Mouse (Mus musculus) heart, embryonic 10.5 days (tissue): ENCODE data around the gene Tmx2. TPM values are rescaled to one million over a fixed set of nuclear protein-coding genes. Genes with fewer than 3 reads are reported as not detected.
A peak's percentile ranks its signal among the peaks of the same experiment; 100 is the strongest.

Experiments used
- DNase-seq: peaks from one replicate; pipeline ENCODE4 v3.0.0-alpha.2; 2017; ENCODE audit warnings: low spot score
- H3K27ac ChIP-seq: fragments of 300-500 bp; sonication (generic); 2 replicates; pipeline ENCODE4 v1.5.1; 2016; ENCODE audit warnings: mild to moderate bottlenecking
- H3K27me3 ChIP-seq: fragments of 300-500 bp; sonication (generic); 2 replicates; pipeline ENCODE4 v1.6.1; 2016; ENCODE audit warnings: mild to moderate bottlenecking; ENCODE audit not compliant: poor library complexity, insufficient read depth, severe bottlenecking
- H3K36me3 ChIP-seq: fragments of 300-500 bp; sonication (generic); 2 replicates; pipeline ENCODE4 v1.6.1; 2016; ENCODE audit warnings: mild to moderate bottlenecking, moderate library complexity
- H3K4me1 ChIP-seq: fragments of 300-500 bp; sonication (generic); 2 replicates; pipeline ENCODE4 v1.6.1; 2016; ENCODE audit warnings: mild to moderate bottlenecking
- H3K4me3 ChIP-seq: fragments of 300-500 bp; sonication (generic); 2 replicates; pipeline ENCODE4 v1.5.1; 2016; ENCODE audit warnings: mild to moderate bottlenecking, moderate library complexity
- H3K9me3 ChIP-seq: fragments of 300-500 bp; sonication (generic); 2 replicates; pipeline ENCODE4 v1.6.1; 2016; ENCODE audit warnings: mild to moderate bottlenecking, moderate library complexity
- WGBS: fragments of 180-500 bp; shearing (Covaris S2); methylation state at CpG from one replicate; pipeline ENCODE4 v1.1.7; 2016; 5-methylcytosine and 5-hydroxymethylcytosine counted together
- polyA plus RNA-seq: library from polyadenylated mRNA; unstranded; fragments of >200 nt; fragmentation: Nextera tagmentation; extraction: Ambion mirVana; gene quantifications from 2 replicates; pipeline ENCODE4 v1.2.1, GENCODE M21; 2016

Gene Tmx2
- polyA plus RNA-seq, 1 experiment from 2014 or later, result 172 TPM

DNA sequence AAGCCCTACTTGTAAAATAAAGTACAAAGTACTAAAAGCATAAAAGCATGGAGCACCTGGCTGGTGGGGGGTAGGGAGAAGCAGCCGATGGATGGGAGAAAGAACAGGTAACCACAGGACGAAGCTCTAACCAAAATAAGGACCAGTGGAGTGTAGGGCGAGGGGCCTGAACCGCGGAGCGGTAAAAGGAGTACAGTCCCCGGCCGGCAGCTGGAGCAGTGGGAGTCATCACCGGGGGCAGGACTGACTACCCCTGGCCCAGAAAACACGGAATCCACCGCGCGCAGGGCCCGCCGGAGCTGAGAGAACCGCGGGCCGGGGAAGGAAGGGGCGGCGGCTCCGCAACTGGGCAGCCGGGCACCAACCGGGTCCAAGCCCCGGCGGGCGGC, 35.5 kb upstream of the Tmx2 start:
- Histone ChIP-seq H3K9me3 (no peaks in the 10 kb centered on the region), H3K4me1 (peaks cover 15% of the 10 kb centered on the region), H3K36me3 (peaks cover 16% of the 10 kb centered on the region), H3K27ac (peak overlapping the region; percentile 97), H3K4me3 (peak overlapping the region; percentile 90), H3K27me3 (no peaks in the 10 kb centered on the region)
- peak; percentile 84 for DNase-seq
- WGBS, result 0% methylated on average over 25 of the region's 26 CpGs

DNA sequence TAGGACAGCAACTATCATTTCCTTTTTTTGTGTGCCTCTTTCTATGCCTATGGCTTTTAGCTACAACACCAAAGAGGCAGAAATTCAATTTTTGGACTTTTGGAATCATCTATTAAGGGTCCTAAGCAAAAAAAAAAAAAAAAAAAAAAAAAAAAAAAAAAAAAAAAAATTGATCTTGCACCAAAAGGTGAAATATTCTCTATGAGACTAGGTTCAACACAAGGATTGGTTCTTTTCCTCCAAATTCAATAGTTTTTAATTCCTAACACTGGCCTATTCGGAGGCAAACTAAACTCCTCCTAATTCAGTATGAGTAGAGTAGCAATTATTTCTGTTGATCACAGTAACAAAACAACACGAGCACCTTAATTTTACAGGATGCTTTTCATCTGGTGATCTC, 33.0 kb upstream of the Tmx2 start:
- Histone ChIP-seq H3K27me3 (no peaks in the 10 kb centered on the region), H3K9me3 (no peaks in the 10 kb centered on the region), H3K36me3 (peaks cover 38% of the 10 kb centered on the region), H3K4me3 (no peak overlapping the region), H3K4me1 (peaks cover 12% of the 10 kb centered on the region), H3K27ac (no peak overlapping the region)
- WGBS, result 91% methylated on average over 2 of the region's 2 CpGs
- no peak for DNase-seq

DNA sequence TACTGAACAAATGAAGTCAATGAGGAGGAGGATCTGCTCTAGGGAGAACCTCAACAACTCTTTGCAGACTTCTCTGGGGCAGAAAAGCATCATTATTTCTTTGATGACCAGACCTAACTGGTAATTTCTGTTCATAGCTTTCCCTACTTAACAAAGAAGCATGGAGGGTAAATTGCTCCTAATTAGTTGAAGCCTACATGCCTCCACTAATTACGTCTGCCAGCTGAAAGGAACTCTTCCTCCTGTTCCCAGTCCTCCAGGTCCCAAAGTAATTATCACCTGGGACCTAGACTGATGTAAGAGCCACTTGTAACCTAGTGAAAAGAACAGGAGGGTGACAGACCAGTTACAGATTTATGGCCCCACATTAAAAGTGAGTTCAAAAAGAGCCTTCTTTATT, 28.6 kb upstream of the Tmx2 start:
- Histone ChIP-seq H3K4me3 (no peak overlapping the region), H3K36me3 (peaks cover 64% of the 10 kb centered on the region), H3K27ac (no peak overlapping the region), H3K27me3 (no peaks in the 10 kb centered on the region), H3K4me1 (no peaks in the 10 kb centered on the region), H3K9me3 (no peaks in the 10 kb centered on the region)
- 60% methylated on average over 1 of the region's 1 CpGs for WGBS
- no peak for DNase-seq

DNA sequence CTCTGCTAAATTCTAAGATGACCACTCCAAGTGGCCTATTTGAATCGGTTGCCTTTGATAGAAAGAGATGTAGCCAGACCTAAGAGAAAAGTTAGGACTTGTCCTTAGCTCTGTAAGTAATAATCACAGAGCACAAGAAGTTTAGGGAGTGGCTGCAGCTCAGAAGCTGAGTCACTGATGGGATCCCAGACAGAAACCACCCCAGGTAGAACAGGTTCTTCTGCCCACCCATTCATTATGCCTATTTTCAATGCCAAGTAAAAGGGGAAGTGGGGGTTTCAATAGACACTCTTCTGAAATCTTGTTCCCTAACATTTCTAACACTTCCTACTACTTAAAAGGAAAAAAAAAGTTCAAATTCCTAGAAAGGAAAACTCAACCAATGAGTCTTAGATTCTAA, 26.4 kb upstream of the Tmx2 start:
- Histone ChIP-seq H3K4me3 (no peak overlapping the region), H3K27me3 (no peaks in the 10 kb centered on the region), H3K4me1 (no peaks in the 10 kb centered on the region), H3K36me3 (peaks cover 74% of the 10 kb centered on the region), H3K27ac (no peak overlapping the region), H3K9me3 (no peaks in the 10 kb centered on the region)
- DNase-seq, result no peak
- 95% methylated on average over 1 of the region's 1 CpGs for WGBS

DNA sequence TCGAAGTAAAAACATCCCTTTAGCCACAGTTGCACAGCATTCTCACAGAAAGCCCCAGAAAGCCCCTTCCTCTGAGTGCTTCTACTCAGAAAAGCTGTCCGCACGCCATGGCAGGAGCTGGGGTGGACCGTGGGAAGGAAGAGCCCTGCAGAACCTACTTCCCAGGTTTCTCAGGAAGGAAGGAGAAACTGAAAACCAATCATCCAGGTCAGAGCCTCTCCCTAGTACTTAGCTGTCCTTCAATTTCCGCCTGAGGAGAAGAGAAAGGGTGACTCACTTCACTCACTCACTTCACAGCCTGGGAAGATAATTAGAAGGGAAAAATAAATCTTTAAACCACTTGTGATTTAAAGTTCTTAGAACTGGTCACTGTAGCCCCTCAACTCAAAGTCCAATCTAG, 25.4 kb upstream of the Tmx2 start:
- no peak for DNase-seq
- no peak overlapping the region for H3K4me3 ChIP-seq
- no peaks in the 10 kb centered on the region for H3K4me1 ChIP-seq
- no peaks in the 10 kb centered on the region for H3K27me3 ChIP-seq
- no peak overlapping the region for H3K27ac ChIP-seq
- peaks cover 72% of the 10 kb centered on the region for H3K36me3 ChIP-seq
- WGBS, result 65% methylated on average over 5 of the region's 5 CpGs
- H3K9me3 ChIP-seq, result no peaks in the 10 kb centered on the region

DNA sequence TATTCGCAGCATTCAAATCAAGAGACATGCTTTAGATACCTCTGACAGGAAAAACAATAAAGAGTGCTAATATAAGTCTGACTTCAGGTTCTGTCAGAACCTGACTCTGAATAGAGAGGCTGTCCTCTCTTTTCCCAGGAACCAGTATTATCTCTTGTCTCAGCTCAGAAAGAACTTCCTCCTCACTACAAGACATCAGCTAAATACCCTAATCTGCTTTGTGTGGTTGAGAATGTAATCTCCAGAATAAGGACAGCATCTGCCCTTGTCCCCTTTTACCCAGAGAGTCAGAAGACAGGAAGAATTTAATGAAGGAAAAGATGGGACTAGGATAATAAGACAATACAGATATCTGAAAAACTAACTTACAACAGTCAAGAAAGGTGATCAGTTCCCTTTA, 24.6 kb upstream of the Tmx2 start:
- H3K27me3 ChIP-seq, result no peaks in the 10 kb centered on the region
- peaks cover 71% of the 10 kb centered on the region for H3K36me3 ChIP-seq
- no peak overlapping the region for H3K27ac ChIP-seq
- no peaks in the 10 kb centered on the region for H3K9me3 ChIP-seq
- H3K4me1 ChIP-seq, result no peaks in the 10 kb centered on the region
- H3K4me3 ChIP-seq, result no peak overlapping the region
- 89% methylated on average over 1 of the region's 1 CpGs for WGBS
- DNase-seq, result no peak

DNA sequence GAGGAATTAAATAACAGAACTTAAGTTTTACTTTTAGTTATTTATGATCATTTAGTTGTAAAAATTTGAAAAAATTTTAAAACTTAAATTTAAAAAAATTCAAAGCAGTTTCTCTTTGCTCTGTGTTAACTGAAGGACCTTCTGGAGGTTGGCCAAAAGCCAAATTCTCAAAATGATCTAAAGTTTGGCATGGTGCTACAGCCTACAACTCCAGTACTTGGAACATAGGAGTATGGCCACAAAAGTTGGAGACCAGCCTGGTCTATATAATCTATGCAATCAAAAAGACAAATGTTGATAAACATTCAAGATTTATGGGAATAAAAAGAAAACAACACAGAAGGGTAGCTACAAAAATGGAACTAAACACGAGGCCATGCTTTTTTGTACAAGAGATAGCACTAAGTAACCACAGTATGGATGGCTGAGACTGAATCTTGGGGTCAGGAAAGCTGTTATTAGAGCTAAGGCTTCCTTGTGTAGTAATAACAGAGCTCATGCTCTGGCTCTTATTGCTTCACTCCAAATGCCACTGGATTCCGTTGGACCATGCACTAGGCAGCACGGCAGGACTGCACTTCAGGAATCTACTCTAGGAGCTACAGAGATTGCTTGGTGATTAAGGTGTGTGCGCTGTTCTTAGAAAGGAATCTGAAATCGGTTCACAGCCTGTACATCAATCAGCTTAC, 16.2 kb upstream of the Tmx2 start:
- no peaks in the 10 kb centered on the region for H3K4me1 ChIP-seq
- H3K27ac ChIP-seq, result no peak overlapping the region
- 89% methylated on average over 5 of the region's 5 CpGs for WGBS
- H3K36me3 ChIP-seq, result peaks cover 82% of the 10 kb centered on the region
- no peak overlapping the region for H3K4me3 ChIP-seq
- no peaks in the 10 kb centered on the region for H3K9me3 ChIP-seq
- no peaks in the 10 kb centered on the region for H3K27me3 ChIP-seq
- no peak for DNase-seq

DNA sequence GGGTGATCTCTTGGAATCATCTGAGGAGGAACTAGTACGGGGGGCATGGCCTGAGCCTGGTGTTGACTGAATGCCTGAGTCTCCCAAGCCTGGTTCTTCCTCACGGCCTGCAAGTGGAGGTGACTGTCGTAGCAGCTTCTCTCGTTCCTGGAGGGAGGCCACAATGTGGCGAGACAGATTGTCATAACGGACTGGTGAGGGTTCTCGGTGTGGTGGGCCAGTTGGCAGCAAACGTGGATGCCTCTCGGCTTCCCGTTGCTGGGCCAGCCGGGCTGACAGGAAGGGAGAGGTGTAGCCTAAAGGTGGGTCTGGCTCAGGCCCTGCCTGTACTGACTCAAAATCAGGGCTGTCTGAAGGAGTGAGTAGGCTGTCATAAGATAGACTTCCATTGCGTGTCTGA, 11.1 kb upstream of the Tmx2 start:
- WGBS, result 90% methylated on average over 12 of the region's 12 CpGs
- Histone ChIP-seq H3K9me3 (no peaks in the 10 kb centered on the region), H3K27ac (no peak overlapping the region), H3K4me1 (no peaks in the 10 kb centered on the region), H3K36me3 (peaks cover 95% of the 10 kb centered on the region), H3K27me3 (no peaks in the 10 kb centered on the region), H3K4me3 (no peak overlapping the region)
- no peak for DNase-seq

DNA sequence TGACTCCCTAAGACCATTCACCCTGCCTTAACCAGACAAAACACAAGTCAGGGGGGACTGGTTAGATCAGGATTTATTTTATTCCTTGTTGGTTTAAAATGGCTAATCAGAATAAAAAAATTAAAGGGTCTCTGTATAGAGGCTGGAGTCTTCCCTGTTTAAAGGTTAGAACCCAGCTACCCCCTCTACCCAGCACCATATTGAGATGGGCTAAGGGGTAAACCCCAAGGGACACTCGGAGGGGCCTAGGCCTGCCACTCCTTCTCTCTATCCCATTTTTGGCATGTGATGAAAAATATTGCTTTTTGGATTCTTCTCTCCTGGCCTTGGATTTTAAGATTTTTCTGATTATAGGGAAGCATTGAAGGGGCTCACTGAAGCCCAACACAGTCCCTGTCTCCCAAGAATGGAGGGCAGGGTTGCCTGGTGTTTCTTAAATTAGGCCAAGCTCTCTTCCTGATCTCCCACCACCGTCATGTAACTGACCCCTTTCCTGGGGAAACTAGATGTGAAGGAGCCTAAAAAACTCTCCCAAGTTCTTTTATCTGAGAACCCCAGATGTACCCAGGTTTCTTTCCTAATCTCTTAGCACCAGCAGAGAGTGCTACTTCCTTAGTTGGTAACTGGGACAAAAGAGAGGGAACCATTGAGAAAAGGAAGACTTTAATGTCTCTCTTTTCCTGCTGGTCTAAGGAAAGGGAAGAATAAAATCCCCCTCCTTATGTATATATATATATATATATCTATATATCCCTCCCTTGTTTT, 9.3 kb upstream of the Tmx2 start:
- Histone ChIP-seq H3K4me3 (no peak overlapping the region), H3K9me3 (no peaks in the 10 kb centered on the region), H3K36me3 (peaks cover 89% of the 10 kb centered on the region), H3K4me1 (no peaks in the 10 kb centered on the region), H3K27me3 (no peaks in the 10 kb centered on the region), H3K27ac (no peak overlapping the region)
- no peak for DNase-seq
- 63% methylated on average over 2 of the region's 2 CpGs for WGBS

DNA sequence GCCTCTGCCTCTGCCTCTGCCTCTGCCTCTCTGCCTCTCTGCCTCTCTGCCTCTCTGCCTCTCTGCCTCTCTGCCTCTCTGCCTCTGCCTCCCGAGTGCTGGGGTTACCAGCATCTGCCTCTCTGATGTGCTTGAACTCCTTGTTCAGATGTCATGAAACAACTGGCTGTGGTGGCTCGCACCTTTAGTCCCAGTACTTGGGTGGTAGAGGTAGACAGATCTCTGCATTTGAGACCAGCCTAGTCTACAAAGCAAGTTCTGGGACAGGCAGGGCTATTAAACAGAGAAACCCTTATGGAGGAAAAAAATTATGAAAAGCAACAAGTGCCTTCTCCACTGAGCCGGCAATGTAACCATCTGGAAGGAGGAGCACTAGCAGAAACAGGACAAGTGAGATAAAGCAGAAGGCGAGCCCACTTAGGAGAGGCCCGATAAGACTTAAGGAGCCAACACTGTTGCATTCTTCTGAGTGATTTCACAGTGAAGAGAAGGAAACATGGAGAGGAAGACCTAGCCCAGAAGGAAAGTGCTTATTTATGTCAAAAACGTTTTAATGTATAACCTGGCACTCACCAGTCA, 3.8 kb upstream of the Tmx2 start:
- 30% methylated on average over 6 of the region's 6 CpGs for WGBS
- H3K4me3 ChIP-seq, result no peak overlapping the region
- peak; percentile 82 for DNase-seq

DNA sequence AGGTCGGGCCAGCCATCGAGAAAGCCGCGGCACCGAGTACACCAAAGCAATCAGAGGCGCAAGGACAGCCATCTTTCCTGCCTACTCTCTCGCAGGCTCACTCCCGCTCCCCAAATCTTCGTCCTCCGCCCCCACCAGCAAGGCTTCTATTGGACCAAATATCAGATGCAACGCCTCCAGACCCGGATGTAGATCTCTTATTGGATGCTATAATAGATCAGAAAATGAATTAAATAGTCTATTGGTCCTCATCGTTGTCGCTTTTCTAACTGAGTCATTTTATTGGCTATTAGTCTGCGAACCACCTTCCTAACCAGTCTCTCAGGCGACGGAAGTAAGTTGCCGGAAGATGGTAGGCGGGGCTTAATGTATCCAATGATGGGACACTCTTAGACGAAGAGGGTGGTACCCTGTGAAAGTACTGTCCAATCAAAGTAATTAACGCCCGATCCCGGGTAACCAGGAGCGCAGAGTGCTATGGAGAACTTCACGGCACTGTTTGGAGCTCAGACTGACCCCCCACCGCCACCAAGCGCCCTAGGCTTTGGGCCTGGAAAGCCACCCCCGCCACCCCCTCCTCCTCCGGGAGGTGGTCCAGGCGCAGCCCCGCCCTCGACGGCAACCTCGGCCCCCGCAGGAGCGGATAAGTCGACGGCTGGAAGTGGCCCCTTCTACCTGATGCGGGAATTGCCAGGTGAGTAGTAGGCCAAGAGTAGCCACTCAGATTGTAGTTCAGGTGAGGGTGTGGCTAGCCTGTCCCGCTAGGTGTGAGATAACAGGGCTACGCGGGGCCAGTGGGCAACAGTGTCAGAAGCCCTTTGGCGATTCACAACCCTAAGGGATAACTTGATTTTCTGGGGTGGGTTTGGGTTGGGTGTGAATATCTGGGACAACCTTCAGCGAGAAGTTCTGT, 716 bp downstream of the Tmx2 start, which contains the start of the genes Gm28635 and Med19:
Gm28635 (minus strand) TSS at position 74 of the 913 bp plus-strand sequence.
Med19 (plus strand) TSS at position 435 of the 913 bp plus-strand sequence.
- Histone ChIP-seq H3K27ac (peak within 1 kb of the TSS; percentile 90), H3K4me1 (peaks cover 27% of the 10 kb centered on the region), H3K4me3 (peak within 1 kb of the TSS; percentile 90), H3K36me3 (peaks cover 35% of the 10 kb centered on the region), H3K27me3 (no peaks in the 10 kb centered on the region), H3K9me3 (no peaks in the 10 kb centered on the region)
- DNase-seq, result peak; percentile 99
- WGBS, result under 1% methylated on average over 44 of the region's 44 CpGs

More for the DNA sequence above, 3.8 kb upstream of the Tmx2 start:
- Histone ChIP-seq H3K27ac (peak overlapping the region; percentile 3; the same call in 1 of the 2 replicates), H3K4me1 (peaks cover 16% of the 10 kb centered on the region), H3K9me3 (no peaks in the 10 kb centered on the region), H3K27me3 (no peaks in the 10 kb centered on the region), H3K36me3 (peaks cover 40% of the 10 kb centered on the region)

DNA sequence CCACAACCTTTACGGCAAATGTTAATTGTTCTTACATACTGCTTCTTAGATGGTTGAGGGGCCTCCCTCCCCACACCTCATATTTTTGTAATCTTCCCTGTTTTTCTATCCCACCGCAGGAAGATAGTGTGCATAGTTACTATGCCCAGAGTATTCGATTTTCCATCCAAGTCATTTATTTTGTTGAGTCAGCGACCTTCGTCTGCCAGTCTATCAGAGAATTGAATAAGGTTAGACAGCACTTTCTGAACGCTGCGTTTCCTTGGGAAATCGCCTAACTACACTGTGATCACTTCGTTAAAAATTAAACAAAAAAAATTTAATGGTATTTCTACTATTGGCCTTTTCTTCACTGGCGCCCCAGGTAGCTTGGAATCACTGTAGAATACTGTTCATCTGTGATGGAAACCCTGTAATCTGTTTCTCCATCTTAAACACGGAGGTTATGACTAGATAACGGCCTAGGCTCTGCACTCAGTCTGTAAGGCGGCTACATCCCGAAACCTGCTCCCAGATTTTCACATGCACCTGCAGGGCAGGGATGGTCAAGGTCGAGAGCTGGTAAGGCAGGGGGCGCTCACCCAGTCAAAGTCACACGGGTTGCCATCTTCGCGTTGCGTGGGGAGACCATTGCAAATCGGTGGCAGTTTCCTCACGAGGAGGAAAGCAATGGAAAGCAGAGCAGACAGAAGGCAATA, 1.5 kb downstream of the Tmx2 start:
- WGBS, result 9% methylated on average over 22 of the region's 22 CpGs
- H3K4me3 ChIP-seq, result peak overlapping the region; percentile 90
- peaks cover 20% of the 10 kb centered on the region; the same call in 1 of the 2 replicates for H3K4me1 ChIP-seq
- H3K36me3 ChIP-seq, result peaks cover 43% of the 10 kb centered on the region
- H3K27ac ChIP-seq, result peak overlapping the region; percentile 90
- peak; percentile 86 for DNase-seq
- no peaks in the 10 kb centered on the region for H3K27me3 ChIP-seq
- no peaks in the 10 kb centered on the region for H3K9me3 ChIP-seq
